Mouse (Mus musculus): ENCODE results near the gene Akap1.
"Not testable (repeated sequence)": the region's sequence is repeated elsewhere in the genome, so short reads cannot be mapped to it uniquely, and the experiment has no call there.

The Akap1 gene

DNA sequence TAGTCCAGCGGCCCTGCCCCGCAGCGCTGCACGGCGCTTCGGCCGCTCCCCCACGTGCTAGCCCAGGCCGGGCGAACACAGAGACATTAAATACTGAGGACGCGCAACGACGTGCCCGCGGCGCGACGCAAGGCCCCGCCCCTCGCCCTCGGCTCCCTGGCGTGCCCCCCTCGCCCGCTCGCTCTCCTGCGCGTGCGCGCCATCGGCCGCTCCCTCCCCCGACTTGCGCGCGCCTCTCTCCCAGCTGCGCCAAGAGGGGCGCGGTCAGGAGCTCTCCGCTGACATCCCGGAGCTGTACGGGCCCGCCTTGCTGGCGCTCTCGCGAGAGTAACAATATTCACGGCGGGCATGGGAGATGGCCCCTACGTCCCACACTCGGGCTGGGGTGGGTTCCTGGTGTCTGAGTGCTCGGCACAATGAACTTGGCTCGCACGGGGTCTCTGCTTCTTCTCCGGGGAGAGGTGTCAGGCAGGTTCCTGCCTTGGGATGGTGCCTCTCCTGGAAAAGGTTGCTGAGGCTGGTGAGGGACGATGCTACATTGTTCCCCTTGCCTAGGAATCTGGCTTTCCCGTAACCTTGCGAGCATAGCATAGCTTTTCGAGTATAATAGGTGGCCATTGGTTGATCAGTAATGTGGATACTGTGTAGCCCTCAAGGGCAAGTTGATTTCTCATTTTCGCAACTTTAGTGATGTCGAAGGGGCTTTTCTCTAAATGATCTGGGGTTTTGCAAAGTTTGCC, at the start of gene Akap1:
Gene Akap1, minus strand, starts transcription at position 129 of the 740 bp plus-strand sequence.
- peak; percentile 98 for DNase-seq

- peak; percentile 88 to 92 for DNase-seq
Measured at GRCm38 (mm10) chr11:88909388-88910036, 45.1 kb upstream of the Akap1 start.

GRCm38 (mm10) chr11:88908557-88909211, 44.3 kb upstream of the Akap1 start:
- DNase-seq: peak; percentile 88 to 89

DNA sequence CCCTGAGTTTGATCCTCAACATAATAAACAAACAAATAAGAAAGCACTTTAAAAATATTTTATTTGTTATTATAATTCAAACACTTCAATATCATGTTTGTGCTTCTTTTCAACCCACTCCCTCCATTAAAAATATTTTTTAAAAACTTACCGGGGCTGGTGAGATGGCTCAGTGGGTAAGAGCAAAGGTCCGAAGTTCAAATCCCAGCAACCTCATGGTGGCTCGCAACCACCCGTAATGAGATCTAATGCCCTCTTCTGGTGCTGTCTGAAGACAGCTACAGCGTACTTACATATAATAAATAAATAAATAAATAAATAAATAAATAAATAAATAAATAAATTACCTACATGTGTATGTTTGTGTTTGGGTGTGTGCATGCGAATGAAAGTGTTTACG, 43.5 kb upstream of the Akap1 start:
- DNase-seq: peak in 1 of 2 experiments; percentile 38

GRCm38 (mm10) chr11:88905621-88906020, 41.2 kb upstream of the Akap1 start:
- peak; percentile 81 to 89 for DNase-seq

DNA sequence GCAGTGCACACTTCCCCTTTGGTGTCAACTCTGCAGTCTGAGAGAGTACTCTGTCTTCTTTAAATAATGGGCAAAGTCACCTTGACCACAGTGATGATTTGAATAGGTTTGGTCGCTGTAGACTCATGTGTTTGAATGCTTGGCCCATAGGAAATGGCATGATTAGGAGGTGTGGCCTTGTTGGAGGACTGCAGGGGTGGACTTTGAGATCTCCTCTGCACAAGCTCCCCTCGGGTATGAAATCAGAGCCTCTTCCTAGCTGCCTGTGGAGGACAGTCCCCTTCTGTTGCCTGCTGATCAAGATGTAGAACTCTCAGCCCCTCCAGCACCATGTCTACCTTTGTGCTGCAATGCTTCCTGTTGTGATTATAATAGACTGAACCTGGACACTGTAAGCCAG, 39.7 kb upstream of the Akap1 start:
- peak in 1 of 2 experiments; percentile 33 for DNase-seq

- peak; percentile 54 to 63 for DNase-seq
Measured at GRCm38 (mm10) chr11:88902762-88903161, 38.4 kb upstream of the Akap1 start.

DNA sequence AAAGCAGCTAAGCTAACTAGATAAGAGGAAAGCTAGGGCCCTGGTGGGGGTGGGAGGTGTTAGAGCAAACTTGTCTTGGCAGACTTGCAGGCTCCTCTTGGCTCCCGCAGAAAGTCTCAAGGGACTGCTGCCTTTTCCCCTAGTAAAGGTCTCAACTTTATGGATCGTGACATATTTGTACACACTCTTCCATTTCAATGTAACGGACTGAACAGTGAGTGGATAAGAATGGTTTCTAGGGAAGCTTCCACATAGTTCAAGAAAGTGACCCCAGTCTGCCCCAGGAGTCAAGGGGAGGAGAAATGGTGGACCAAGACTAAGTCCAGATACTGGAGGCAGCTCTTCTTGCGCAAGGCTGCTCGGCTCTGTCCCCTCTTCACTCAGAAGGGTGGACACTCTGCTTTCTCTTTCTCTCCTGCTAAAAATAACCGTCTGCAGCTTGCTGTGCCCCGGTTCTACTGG, 37.0 kb upstream of the Akap1 start:
- DNase-seq: peak; percentile 64 to 75

DNA sequence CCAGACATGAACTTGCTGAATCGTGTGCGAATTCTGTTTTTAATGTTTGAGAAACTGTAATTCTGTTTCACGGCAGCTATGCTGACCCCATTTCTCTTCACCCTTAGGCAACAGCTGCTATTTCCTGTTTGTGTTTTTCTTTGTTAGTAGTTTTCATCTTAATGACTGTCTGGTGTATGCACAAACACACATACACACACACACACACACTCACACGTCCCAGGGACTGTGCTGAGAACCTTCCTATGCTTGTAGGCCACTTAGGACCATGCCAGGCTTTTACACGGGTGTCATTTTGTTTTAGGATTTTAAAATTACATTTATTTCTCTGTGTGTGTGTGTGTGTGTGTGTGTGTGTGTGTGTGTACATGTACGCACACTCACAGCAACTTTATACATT, 35.2 kb upstream of the Akap1 start:
- DNase-seq: peak; percentile 42

DNA sequence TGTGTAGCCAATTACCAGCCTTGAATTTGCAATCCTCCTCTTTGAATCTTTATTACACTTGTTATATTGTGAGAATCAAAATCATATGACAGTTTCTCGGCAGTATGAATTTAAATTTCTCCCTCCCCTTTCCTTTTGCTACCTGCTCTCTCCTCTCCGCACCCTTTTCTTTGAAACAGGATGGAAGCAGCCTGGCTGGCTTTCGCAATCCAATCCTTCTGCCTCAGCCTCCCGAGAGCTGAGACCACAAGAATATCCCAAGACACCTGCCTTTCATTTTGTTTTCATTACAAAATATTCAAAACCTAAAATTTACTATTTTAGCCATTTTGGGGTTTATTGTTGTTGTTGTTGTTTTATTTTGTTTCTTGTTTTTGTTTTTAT, 34.0 kb upstream of the Akap1 start:
- DNase-seq: no peak

GRCm38 (mm10) chr11:88897624-88898379, 33.4 kb upstream of the Akap1 start:
- DNase-seq: peak; percentile 54 to 59

- not testable (repeated sequence) for DNase-seq
Measured at GRCm38 (mm10) chr11:88895800-88896232, 31.4 kb upstream of the Akap1 start.

GRCm38 (mm10) chr11:88895235-88895634, 30.8 kb upstream of the Akap1 start:
- not testable (repeated sequence) for DNase-seq

DNA sequence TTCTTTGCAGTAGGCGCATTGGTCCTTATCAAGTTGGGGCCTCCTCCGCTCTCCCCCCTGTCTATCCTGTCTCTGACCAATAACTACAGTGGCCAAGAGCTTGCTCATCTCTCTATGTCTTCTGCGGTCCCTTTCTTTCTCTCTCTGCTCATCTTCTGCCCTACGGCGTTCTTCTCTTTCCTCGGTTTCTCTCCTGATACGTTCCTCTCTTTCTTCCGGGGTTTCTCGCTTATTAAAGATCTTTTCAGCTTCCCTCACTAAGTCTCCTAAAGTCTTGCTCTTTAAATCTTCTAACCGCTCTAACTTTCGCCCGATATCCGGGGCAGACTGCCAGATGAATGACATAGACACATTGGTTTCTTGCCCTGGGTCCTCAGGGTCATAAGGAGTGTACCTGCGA, 29.9 kb upstream of the Akap1 start:
- not testable (repeated sequence) for DNase-seq

DNA sequence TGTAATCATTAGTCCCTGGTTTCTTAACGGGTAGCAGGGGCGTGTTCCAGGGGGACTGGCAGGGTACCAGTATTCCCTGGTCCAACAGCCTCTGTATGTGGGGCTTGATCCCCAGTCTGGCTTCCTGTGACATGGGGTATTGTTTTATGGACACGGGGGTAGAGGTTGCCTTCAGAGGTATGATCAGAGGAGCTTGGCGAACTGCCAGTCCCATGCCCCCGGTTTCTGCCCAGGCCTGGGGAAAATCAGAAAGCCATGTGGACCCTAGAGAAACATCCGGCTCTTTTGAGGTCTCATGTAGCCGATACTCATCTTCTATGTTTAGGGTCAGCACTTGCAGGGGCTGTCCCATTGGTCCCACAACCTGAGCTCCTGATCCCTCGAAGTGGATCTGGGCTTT, 29.1 kb upstream of the Akap1 start:
- not testable (repeated sequence) for DNase-seq

- DNase-seq: not testable (repeated sequence)
Measured at GRCm38 (mm10) chr11:88892789-88893188, 28.4 kb upstream of the Akap1 start.

GRCm38 (mm10) chr11:88891921-88892561, 27.7 kb upstream of the Akap1 start:
- peak in 1 of 2 experiments; percentile 46 for DNase-seq

DNA sequence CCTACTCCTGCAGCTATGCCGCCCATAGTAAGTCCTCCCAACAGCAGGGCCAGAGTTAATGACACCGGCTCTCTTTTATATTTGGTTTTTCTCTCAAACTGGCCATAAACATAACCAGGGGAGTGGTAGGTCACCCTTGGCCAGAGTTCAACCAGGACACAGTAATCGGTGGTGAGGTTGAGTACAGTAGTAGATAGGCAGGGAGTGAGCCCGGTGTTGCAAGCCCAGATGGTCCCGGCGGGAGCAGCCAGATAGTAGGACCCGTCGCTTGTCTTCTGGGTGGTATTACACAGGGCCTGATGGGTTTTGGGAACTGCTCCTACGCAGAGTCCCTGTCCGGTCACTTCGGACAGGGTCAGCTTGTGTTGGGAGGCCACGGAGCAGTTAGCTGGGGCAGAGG, 27.1 kb upstream of the Akap1 start:
- DNase-seq: peak in 1 of 2 experiments; percentile 35

DNA sequence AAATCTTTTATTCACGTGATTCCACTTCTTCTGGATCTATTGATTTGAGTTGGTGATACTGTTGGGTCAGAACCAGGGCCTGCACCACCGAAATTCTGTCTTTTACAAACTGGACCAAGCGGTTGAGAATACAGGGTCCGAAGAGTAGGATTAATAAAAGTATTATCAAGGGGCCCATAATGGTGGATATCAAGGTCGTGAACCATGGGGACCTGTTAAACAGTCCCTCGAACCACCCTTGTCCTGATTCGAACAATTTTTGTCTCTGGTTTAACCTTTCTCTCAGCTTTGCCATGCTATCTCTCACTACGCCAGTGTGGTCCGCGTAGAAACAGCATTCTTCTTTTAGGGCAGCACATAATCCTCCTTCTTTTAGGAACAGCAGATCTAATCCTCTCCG, 26.5 kb upstream of the Akap1 start:
- DNase-seq: not testable (repeated sequence)

GRCm38 (mm10) chr11:88888996-88889395, 24.6 kb upstream of the Akap1 start:
- DNase-seq: no peak

DNA sequence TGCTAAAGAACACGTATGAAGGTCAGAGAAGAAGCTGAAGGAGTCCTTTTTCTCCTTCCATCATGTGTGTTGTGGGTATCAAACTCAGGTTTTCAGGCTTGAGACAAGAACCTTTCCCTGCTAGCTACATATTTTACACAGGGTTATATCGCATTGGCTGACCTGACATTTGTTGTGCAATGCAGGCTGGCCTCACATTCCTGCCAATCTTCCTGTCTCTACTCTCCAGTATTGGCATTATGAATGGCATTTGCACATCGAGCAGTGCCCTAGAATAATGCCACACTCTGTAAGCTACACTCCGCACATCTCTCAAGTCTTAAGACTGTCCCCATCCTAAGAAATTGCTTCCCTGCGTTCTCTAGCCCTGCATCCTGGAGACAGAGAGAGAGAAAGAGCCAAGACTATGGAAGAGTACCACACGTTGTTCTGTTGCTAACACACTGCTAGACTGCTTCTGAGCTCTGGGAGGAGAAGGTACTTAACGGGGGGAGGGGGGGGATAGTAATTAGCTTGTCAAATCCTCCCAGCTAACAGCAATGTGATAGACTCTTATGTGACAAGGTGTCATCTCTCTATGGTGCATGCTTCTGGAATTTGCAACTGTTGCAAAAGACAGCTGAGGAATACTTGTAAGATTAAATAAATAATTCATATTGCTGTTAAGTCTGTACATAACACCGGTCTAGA, 20.1 kb upstream of the Akap1 start:
- DNase-seq: no peak

- DNase-seq: no peak
Measured at GRCm38 (mm10) chr11:88878011-88878410, 13.6 kb upstream of the Akap1 start.

Measured in kidney, postnatal 36 days (tissue).